ENCODE assay signal across 9 mouse cellular contexts in the genomic region with DNA sequence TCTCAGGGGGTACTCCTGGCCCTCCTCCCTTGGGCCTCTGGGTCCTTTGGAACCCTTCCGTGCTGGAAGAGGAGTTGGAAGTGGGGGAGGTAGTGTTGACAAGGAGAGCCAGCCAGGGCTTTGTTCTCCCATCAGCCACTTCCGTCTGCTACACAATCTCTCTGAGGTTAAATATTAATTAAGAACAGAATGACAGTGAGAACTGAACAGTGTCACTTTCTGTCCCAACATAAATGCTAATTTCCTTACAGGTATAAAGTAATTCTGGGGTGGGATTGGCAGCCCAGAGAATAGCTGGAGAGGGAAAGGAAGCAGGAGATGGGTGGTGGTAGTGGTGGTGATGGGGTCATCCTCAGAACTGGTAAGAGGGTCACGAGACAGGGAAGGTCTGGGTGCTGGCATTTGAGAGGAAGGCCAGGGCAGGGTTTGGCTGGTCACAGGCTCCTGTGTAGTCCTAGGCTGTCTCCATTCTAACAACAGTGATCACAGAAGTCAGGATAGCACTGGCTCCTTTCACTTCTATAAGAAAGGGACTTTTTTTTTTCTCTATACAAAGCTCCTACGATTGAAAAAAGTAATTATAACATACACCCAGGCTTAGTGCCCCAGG. TPM values are rescaled to one million over a fixed set of nuclear protein-coding genes. Genes with fewer than 3 reads are reported as not detected.
DNase-seq lines count a peak whose midpoint lies in the region; ATAC-seq and TF ChIP-seq lines count a peak whose summit lies in the region.
"Had no signal": no experiment of that assay in that cellular context is flagged by ENCODE, and none has a peak within 500 bp of the region (broad histone marks: within the 10 kb centered on the region; RNA-seq: fewer than 3 reads in every experiment).

No protein-coding gene starts in this region.

- H3K27ac ChIP-seq in hindbrain, embryonic 16.5 days (ENCODE audit: low read depth, low read length): no peak overlapping the region
- no peak overlapping the region for H3K27ac ChIP-seq in hindbrain, embryonic 11.5 days (ENCODE audit: low read depth, low read length)
- H3K27ac ChIP-seq in heart, postnatal 0 days (ENCODE audit: low read depth): peak overlapping the region; percentile 30; the same call in 1 of the 2 replicates
- peak overlapping the region; percentile 11; the same call in 1 of the 2 replicates for H3K27ac ChIP-seq in intestine, postnatal 0 days (ENCODE audit: low read depth, low read length)
- H3K27ac ChIP-seq in liver, embryonic 12.5 days: peak overlapping the region; percentile 42

- no peaks in the 10 kb centered on the region for H3K27me3 ChIP-seq in hindbrain, embryonic 16.5 days (replicated peaks; ENCODE audit: control insufficient read depth, insufficient read depth, low read length)
- no peaks in the 10 kb centered on the region for H3K27me3 ChIP-seq in hindbrain, embryonic 11.5 days (ENCODE audit: control insufficient read depth, insufficient read depth, low read length)
- no peaks in the 10 kb centered on the region for H3K27me3 ChIP-seq in heart, postnatal 0 days (ENCODE audit: control insufficient read depth, insufficient read depth, low read length)
- no peaks in the 10 kb centered on the region for H3K27me3 ChIP-seq in intestine, postnatal 0 days (replicated peaks; ENCODE audit: control insufficient read depth, insufficient read depth, low read length)
- no peaks in the 10 kb centered on the region for H3K27me3 ChIP-seq in liver, embryonic 12.5 days (replicated peaks)

- TF ChIP-seq CTCF in heart, postnatal 0 days (IDR thresholded peaks at IDR 0.05; ENCODE audit: low read depth): no peak
- no peak for TF ChIP-seq CTCF in intestine, postnatal 0 days (IDR thresholded peaks at IDR 0.05; ENCODE audit: low read depth)

- WGBS in hindbrain, embryonic 16.5 days: 36% methylated on average over 4 of the region's 4 CpGs
- 41% methylated on average over 4 of the region's 4 CpGs for WGBS in hindbrain, embryonic 11.5 days
- 34% methylated on average over 4 of the region's 4 CpGs for WGBS in heart, postnatal 0 days
- 22% methylated on average over 4 of the region's 4 CpGs for WGBS in intestine, postnatal 0 days
- 34% methylated on average over 4 of the region's 4 CpGs for WGBS in liver, embryonic 12.5 days (ENCODE audit: insufficient replicate concordance)

- H3K9ac ChIP-seq in hindbrain, embryonic 16.5 days (ENCODE audit: low read depth, low read length): no peak overlapping the region
- no peak overlapping the region for H3K9ac ChIP-seq in hindbrain, embryonic 11.5 days (ENCODE audit: low read depth, low read length)
- H3K9ac ChIP-seq in heart, postnatal 0 days (replicated peaks; ENCODE audit: low read depth, low read length): no peak overlapping the region
- H3K9ac ChIP-seq in intestine, postnatal 0 days (ENCODE audit: low read depth, low read length): no peak overlapping the region
- 0 out of 2 replicates have a peak overlapping the region, but pooled peaks have one; percentile 1 for H3K9ac ChIP-seq in liver, embryonic 12.5 days

- TF ChIP-seq EP300 in heart, postnatal 0 days (IDR thresholded peaks at IDR 0.05; ENCODE audit: low read depth): no peak

- peak; percentile 32; the same call in 1 of the 2 replicates for ATAC-seq in hindbrain, embryonic 16.5 days
- ATAC-seq in hindbrain, embryonic 11.5 days (ENCODE audit: low FRiP score): no peak
- ATAC-seq in heart, postnatal 0 days (ENCODE audit: insufficient read depth, low read depth): no peak; the same call in 1 of the 2 replicates
- ATAC-seq in intestine, postnatal 0 days: peak; percentile 74
- ATAC-seq in liver, embryonic 12.5 days: peak; percentile 25; the same call in 1 of the 2 replicates

- no peak overlapping the region for H3K4me2 ChIP-seq in hindbrain, embryonic 16.5 days (ENCODE audit: low read length)
- no peak overlapping the region for H3K4me2 ChIP-seq in hindbrain, embryonic 11.5 days (replicated peaks; ENCODE audit: low read depth, low read length)
- H3K4me2 ChIP-seq in heart, postnatal 0 days (ENCODE audit: low read depth, low read length): peak overlapping the region; percentile 42
- peak overlapping the region; percentile 43 for H3K4me2 ChIP-seq in intestine, postnatal 0 days (replicated peaks; ENCODE audit: low read depth)
- H3K4me2 ChIP-seq in liver, embryonic 12.5 days: peak overlapping the region; percentile 57

- H3K4me3 ChIP-seq in hindbrain, embryonic 16.5 days (ENCODE audit: low read length): no peak overlapping the region
- H3K4me3 ChIP-seq in hindbrain, embryonic 11.5 days (ENCODE audit: low read depth, low read length): no peak overlapping the region
- H3K4me3 ChIP-seq in heart, postnatal 0 days (ENCODE audit: low read depth, low read length): no peak overlapping the region
- H3K4me3 ChIP-seq in intestine, postnatal 0 days (ENCODE audit: low read depth, low read length): no peak overlapping the region
- no peak overlapping the region for H3K4me3 ChIP-seq in liver, embryonic 12.5 days

- no peaks in the 10 kb centered on the region for H3K9me3 ChIP-seq in hindbrain, embryonic 16.5 days (ENCODE audit: control insufficient read depth, low read length)
- H3K9me3 ChIP-seq in hindbrain, embryonic 11.5 days (ENCODE audit: control insufficient read depth, low read length): no peaks in the 10 kb centered on the region
- no peaks in the 10 kb centered on the region for H3K9me3 ChIP-seq in heart, postnatal 0 days (replicated peaks; ENCODE audit: control insufficient read depth, low read length)
- H3K9me3 ChIP-seq in intestine, postnatal 0 days (ENCODE audit: control insufficient read depth): no peaks in the 10 kb centered on the region
- no peaks in the 10 kb centered on the region for H3K9me3 ChIP-seq in liver, embryonic 12.5 days (replicated peaks)

- no peaks in the 10 kb centered on the region for H3K36me3 ChIP-seq in hindbrain, embryonic 16.5 days (ENCODE audit: control insufficient read depth, insufficient read depth, low read length)
- no peaks in the 10 kb centered on the region for H3K36me3 ChIP-seq in hindbrain, embryonic 11.5 days (ENCODE audit: control insufficient read depth, insufficient read depth, low read length)
- no peaks in the 10 kb centered on the region for H3K36me3 ChIP-seq in heart, postnatal 0 days (replicated peaks; ENCODE audit: control insufficient read depth, insufficient read depth, low read length)
- H3K36me3 ChIP-seq in intestine, postnatal 0 days (ENCODE audit: control insufficient read depth, insufficient read depth): no peaks in the 10 kb centered on the region
- no peaks in the 10 kb centered on the region for H3K36me3 ChIP-seq in liver, embryonic 12.5 days

- DNase-seq in hindbrain, embryonic 11.5 days (ENCODE audit: low spot score): no peak
- no peak for DNase-seq in heart, postnatal 0 days (ENCODE audit: low spot score)
- DNase-seq in embryo, embryonic 10.5 days (ENCODE audit: low spot score): no peak
- no peak for DNase-seq in spleen, adult 12 weeks (ENCODE audit: low spot score)
- DNase-seq: cerebellum, adult 9-10 months had no signal

- peaks cover 7% of the 10 kb centered on the region for H3K4me1 ChIP-seq in hindbrain, embryonic 16.5 days (ENCODE audit: control insufficient read depth, insufficient read depth, low read depth, low read length)
- H3K4me1 ChIP-seq in hindbrain, embryonic 11.5 days (replicated peaks; ENCODE audit: control insufficient read depth, insufficient read depth, low read length): no peaks in the 10 kb centered on the region; the same call in 1 of the 2 replicates
- H3K4me1 ChIP-seq in heart, postnatal 0 days (ENCODE audit: control insufficient read depth, insufficient read depth): peaks cover 28% of the 10 kb centered on the region
- H3K4me1 ChIP-seq in intestine, postnatal 0 days (replicated peaks; ENCODE audit: control insufficient read depth, insufficient read depth, low read length): peaks cover 6% of the 10 kb centered on the region; the same call in 1 of the 2 replicates
- peaks cover 83% of the 10 kb centered on the region for H3K4me1 ChIP-seq in liver, embryonic 12.5 days

RNA-seq across cellular contexts. Expression of gene Siae, which starts 13.2 kb away (rescaled TPM):
- polyA plus RNA-seq in hindbrain, embryonic 16.5 days (2015; fragmentation: Nextera tagmentation; extraction: Ambion mirVana): 14.8 and 17.4 TPM in 2 replicates
- 7.8 and 8.8 TPM in 2 replicates for polyA plus RNA-seq in hindbrain, embryonic 11.5 days (2014; fragmentation: Nextera tagmentation; extraction: Ambion mirVana)
- 5.4 and 5.8 TPM in 2 replicates for total RNA-seq in heart, postnatal 0 days (2014; rRNA removed; ENCODE audit: low replicate concordance)
- polyA plus RNA-seq in heart, postnatal 0 days (2015; fragmentation: Nextera tagmentation; extraction: Ambion mirVana): 6.4 and 9.3 TPM in 2 replicates
- polyA plus RNA-seq in intestine, postnatal 0 days (2015; fragmentation: Nextera tagmentation; extraction: Ambion mirVana): 15.0 and 22.1 TPM in 2 replicates
- 5.6 and 5.7 TPM in 2 replicates for polyA plus RNA-seq in liver, embryonic 12.5 days (2016; fragmentation: Nextera tagmentation; extraction: Ambion mirVana)
- polyA plus RNA-seq: erythroblast, embryonic 14.5 days had no signal

RNA-seq across cellular contexts. Expression of gene Nrgn, which starts 16.0 kb away (rescaled TPM):
- polyA plus RNA-seq in hindbrain, embryonic 16.5 days (2015; fragmentation: Nextera tagmentation; extraction: Ambion mirVana): 4.8 and 5.8 TPM in 2 replicates
- 3.4 TPM in 2 replicates for polyA plus RNA-seq in hindbrain, embryonic 11.5 days (2014; fragmentation: Nextera tagmentation; extraction: Ambion mirVana)
- total RNA-seq in heart, postnatal 0 days (2014; rRNA removed; ENCODE audit: low replicate concordance): not detected in 2 replicates
- 2.0 and 2.3 TPM in 2 replicates for polyA plus RNA-seq in heart, postnatal 0 days (2015; fragmentation: Nextera tagmentation; extraction: Ambion mirVana)
- 1.2 and 1.9 TPM in 2 replicates for polyA plus RNA-seq in intestine, postnatal 0 days (2015; fragmentation: Nextera tagmentation; extraction: Ambion mirVana)
- polyA plus RNA-seq in liver, embryonic 12.5 days (2016; fragmentation: Nextera tagmentation; extraction: Ambion mirVana): 20.6 and 23.4 TPM in 2 replicates

RNA-seq across cellular contexts. Expression of gene Vsig2, which starts 29.7 kb away (rescaled TPM):
- 0.92 and 1.1 TPM in 2 replicates for polyA plus RNA-seq in hindbrain, embryonic 16.5 days (2015; fragmentation: Nextera tagmentation; extraction: Ambion mirVana)
- polyA plus RNA-seq in hindbrain, embryonic 11.5 days (2014; fragmentation: Nextera tagmentation; extraction: Ambion mirVana): 0.80 and 0.85 TPM in 2 replicates
- total RNA-seq in heart, postnatal 0 days (2014; rRNA removed; ENCODE audit: low replicate concordance): 17.2 TPM in 1 of 2 replicates, not detected in the other
- 1.4 and 1.5 TPM in 2 replicates for polyA plus RNA-seq in heart, postnatal 0 days (2015; fragmentation: Nextera tagmentation; extraction: Ambion mirVana)
- polyA plus RNA-seq in intestine, postnatal 0 days (2015; fragmentation: Nextera tagmentation; extraction: Ambion mirVana): 6.1 and 10.3 TPM in 2 replicates
- 0.29 and 0.76 TPM in 2 replicates for polyA plus RNA-seq in liver, embryonic 12.5 days (2016; fragmentation: Nextera tagmentation; extraction: Ambion mirVana)
- polyA plus RNA-seq: erythroblast, embryonic 14.5 days had no signal

RNA-seq across cellular contexts. Expression of gene Esam, which starts 40.8 kb away (rescaled TPM):
- 44.6 and 47.6 TPM in 2 replicates for polyA plus RNA-seq in hindbrain, embryonic 16.5 days (2015; fragmentation: Nextera tagmentation; extraction: Ambion mirVana)
- polyA plus RNA-seq in hindbrain, embryonic 11.5 days (2014; fragmentation: Nextera tagmentation; extraction: Ambion mirVana): 29.1 and 31.2 TPM in 2 replicates
- 115 and 117 TPM in 2 replicates for total RNA-seq in heart, postnatal 0 days (2014; rRNA removed; ENCODE audit: low replicate concordance)
- 82.6 and 83.4 TPM in 2 replicates for polyA plus RNA-seq in heart, postnatal 0 days (2015; fragmentation: Nextera tagmentation; extraction: Ambion mirVana)
- 27.5 and 28.6 TPM in 2 replicates for polyA plus RNA-seq in intestine, postnatal 0 days (2015; fragmentation: Nextera tagmentation; extraction: Ambion mirVana)
- 22.0 and 22.8 TPM in 2 replicates for polyA plus RNA-seq in liver, embryonic 12.5 days (2016; fragmentation: Nextera tagmentation; extraction: Ambion mirVana)
- polyA plus RNA-seq: erythroblast, embryonic 14.5 days had no signal

RNA-seq across cellular contexts. Expression of gene Spa17, which starts 44.8 kb away (rescaled TPM):
- 7.6 and 9.6 TPM in 2 replicates for polyA plus RNA-seq in hindbrain, embryonic 16.5 days (2015; fragmentation: Nextera tagmentation; extraction: Ambion mirVana)
- polyA plus RNA-seq in hindbrain, embryonic 11.5 days (2014; fragmentation: Nextera tagmentation; extraction: Ambion mirVana): 19.8 and 22.2 TPM in 2 replicates
- total RNA-seq in heart, postnatal 0 days (2014; rRNA removed; ENCODE audit: low replicate concordance): 13.8 TPM in 1 of 2 replicates, not detected in the other
- 14.0 and 15.7 TPM in 2 replicates for polyA plus RNA-seq in heart, postnatal 0 days (2015; fragmentation: Nextera tagmentation; extraction: Ambion mirVana)
- polyA plus RNA-seq in intestine, postnatal 0 days (2015; fragmentation: Nextera tagmentation; extraction: Ambion mirVana): 3.8 and 4.3 TPM in 2 replicates
- 2.8 and 4.0 TPM in 2 replicates for polyA plus RNA-seq in liver, embryonic 12.5 days (2016; fragmentation: Nextera tagmentation; extraction: Ambion mirVana)

Comparison
In these comparisons a context has a peak if more than half of its experiments do, and no peak if none do; other contexts are left out.
1. ATAC-seq: peak in hindbrain, embryonic 16.5 days (single experiment), intestine, postnatal 0 days (single experiment) and liver, embryonic 12.5 days (single experiment); none in hindbrain, embryonic 11.5 days (single experiment) and heart, postnatal 0 days (single experiment).
2. H3K27ac ChIP-seq: peak in heart, postnatal 0 days (single experiment), intestine, postnatal 0 days (single experiment) and liver, embryonic 12.5 days (single experiment); none in hindbrain, embryonic 16.5 days (single experiment) and hindbrain, embryonic 11.5 days (single experiment).
3. H3K4me2 ChIP-seq: peak in heart, postnatal 0 days (single experiment), intestine, postnatal 0 days (single experiment) and liver, embryonic 12.5 days (single experiment); none in hindbrain, embryonic 16.5 days (single experiment) and hindbrain, embryonic 11.5 days (single experiment).